Mouse (Mus musculus): ENCODE results near the gene Homer2. TPM values are rescaled to one million over a fixed set of nuclear protein-coding genes. Genes with fewer than 3 reads are reported as not detected.
A peak's percentile ranks its signal among the peaks of the same experiment; 100 is the strongest.

The Homer2 gene
- total RNA-seq (2021): 10 to 100 TPM; 68.1 to 77.5 TPM
- long read RNA-seq, experiment 1, transcript Homer2-201 (9 exons, 1,736 nt): major isoform, 12 of 33 reads
- long read RNA-seq, experiment 1, transcript Homer2-206 (9 exons, 1,634 nt): minor isoform, 9 of 33 reads
- long read RNA-seq, experiment 1, partial matches to known transcripts: 2 of 33 reads
- long read RNA-seq, experiment 1, other reads (novel, unspliced or antisense): 10 of 33 reads
- long read RNA-seq, experiment 2, transcript Homer2-201 (9 exons, 1,736 nt): major isoform, 9 of 29 reads
- long read RNA-seq, experiment 2, transcript Homer2-206 (9 exons, 1,634 nt): major isoform, 9 of 29 reads
- long read RNA-seq, experiment 2, partial matches to known transcripts: 1 of 29 reads
- long read RNA-seq, experiment 2, other reads (novel, unspliced or antisense): 10 of 29 reads

DNA sequence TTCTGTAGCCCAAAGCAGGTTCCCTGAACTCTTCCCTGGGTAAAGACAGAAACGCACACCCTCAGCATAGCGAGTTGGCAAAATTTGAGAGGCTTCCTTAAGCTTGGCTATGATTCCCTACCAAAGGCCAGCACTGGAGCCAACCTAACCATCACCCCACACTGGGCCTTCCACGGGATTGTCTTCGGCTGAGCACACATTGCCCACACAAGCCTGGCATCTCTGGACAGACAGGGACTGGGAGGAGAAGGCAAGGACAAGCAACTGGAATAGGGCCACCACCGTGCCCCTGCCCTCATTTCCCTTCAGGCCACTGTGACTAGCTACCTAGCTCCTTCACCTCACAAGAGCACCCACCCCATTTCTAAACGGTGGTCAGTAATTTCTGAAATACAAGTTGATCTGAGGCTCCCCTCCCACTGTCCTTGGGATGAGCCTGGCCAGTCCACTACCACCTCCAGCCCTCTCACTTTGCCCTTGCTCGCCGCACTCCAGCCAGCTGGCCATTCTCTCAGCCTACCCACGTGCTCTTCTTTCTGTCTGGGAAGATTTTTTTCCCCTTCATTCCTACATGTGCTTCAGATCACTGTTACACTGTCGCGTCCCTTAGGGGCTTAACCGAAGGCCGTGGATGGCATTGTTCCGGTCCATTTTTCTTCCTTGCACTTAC is at the start of gene Homer2:
Gene Homer2 (minus strand): TSS at position 57 of the 670 bp plus-strand sequence.
- peak within 1 kb of the TSS; percentile 64 for H3K4me3 ChIP-seq
- no peak for DNase-seq (ENCODE audit: extremely low spot score in 1 of 2, low spot score in 2 of 2)
- peak within 1 kb of the TSS; percentile 89 for H3K27ac ChIP-seq
- TF ChIP-seq CTCF (IDR thresholded peaks at IDR 0.05): no peak
- intact Hi-C loops (cut with DNase I): loop anchor here (2.0 to 5.0 kb wide), 3 partner anchors 55 to 135 kb away; partner anchors contain the start of genes Ramac and Whamm

- H3K27ac ChIP-seq: no peak overlapping the region
- TF ChIP-seq CTCF (IDR thresholded peaks at IDR 0.05): no peak
- intact Hi-C loops (cut with DNase I): no loop called here
- DNase-seq (ENCODE audit: extremely low spot score in 1 of 2, low spot score in 2 of 2): no peak
- no peak overlapping the region for H3K4me3 ChIP-seq
Observed at GRCm38 (mm10) chr7:81747956-81748355, 40.6 kb upstream of the Homer2 start.

- Histone ChIP-seq H3K4me3 (no peak overlapping the region), H3K27ac (no peak overlapping the region)
- intact Hi-C loops (cut with DNase I): no loop called here
- peak; percentile 24 for TF ChIP-seq CTCF (IDR thresholded peaks at IDR 0.05)
- DNase-seq (ENCODE audit: extremely low spot score in 1 of 2, low spot score in 2 of 2): no peak
Observed at GRCm38 (mm10) chr7:81744145-81744544, 36.8 kb upstream of the Homer2 start.

- no peak for TF ChIP-seq CTCF (IDR thresholded peaks at IDR 0.05)
- Histone ChIP-seq H3K4me3 (no peak overlapping the region), H3K27ac (no peak overlapping the region)
- no peak for DNase-seq (ENCODE audit: extremely low spot score in 1 of 2, low spot score in 2 of 2)
- intact Hi-C loops (cut with DNase I): no loop called here
Observed at GRCm38 (mm10) chr7:81740010-81740409, 32.7 kb upstream of the Homer2 start.

DNA sequence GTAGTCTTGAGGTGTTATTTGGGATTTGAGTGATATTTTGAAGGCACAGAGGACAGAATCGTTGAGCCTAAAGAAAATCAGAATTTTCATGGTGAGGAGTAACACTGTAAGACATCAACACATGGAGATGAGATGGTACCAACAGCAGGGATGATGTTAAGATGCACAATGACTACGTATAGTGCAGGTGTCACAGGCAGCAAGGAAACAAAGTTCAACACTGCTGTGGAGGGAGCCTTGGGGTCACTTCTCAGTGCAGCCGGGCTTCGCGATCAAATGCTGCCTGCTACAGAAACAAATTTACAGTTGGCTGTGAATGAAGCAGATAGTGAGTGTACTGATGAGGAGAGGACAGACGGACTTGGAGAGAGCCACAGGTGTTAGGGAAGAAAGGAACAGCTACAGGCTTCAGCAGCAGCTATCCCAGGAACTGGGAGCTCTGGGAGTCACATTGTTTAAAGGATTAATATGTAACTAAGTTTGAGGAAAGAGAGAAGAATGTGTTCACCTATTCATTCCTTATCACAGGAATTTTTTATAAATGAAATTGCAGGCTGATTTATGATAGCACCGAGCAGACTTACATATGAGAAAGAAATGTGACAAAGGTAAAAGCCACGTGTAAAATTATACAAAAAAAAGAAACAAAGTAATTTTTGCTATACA is 31.5 kb upstream of the Homer2 start:
- intact Hi-C loops (cut with DNase I): no loop called here
- TF ChIP-seq CTCF (IDR thresholded peaks at IDR 0.05): no peak
- DNase-seq (ENCODE audit: extremely low spot score in 1 of 2, low spot score in 2 of 2): no peak
- Histone ChIP-seq H3K27ac (no peak overlapping the region), H3K4me3 (no peak overlapping the region)

GRCm38 (mm10) chr7:81735300-81736048 is 28.1 kb upstream of the Homer2 start:
- intact Hi-C loops (cut with DNase I): no loop called here
- no peak overlapping the region for H3K4me3 ChIP-seq
- no peak for DNase-seq (ENCODE audit: extremely low spot score in 1 of 2, low spot score in 2 of 2)
- no peak overlapping the region for H3K27ac ChIP-seq
- no peak for TF ChIP-seq CTCF (IDR thresholded peaks at IDR 0.05)

GRCm38 (mm10) chr7:81732183-81733089 is 25.1 kb upstream of the Homer2 start:
- intact Hi-C loops (cut with DNase I): no loop called here
- TF ChIP-seq CTCF (IDR thresholded peaks at IDR 0.05): no peak
- Histone ChIP-seq H3K27ac (no peak overlapping the region), H3K4me3 (no peak overlapping the region)
- no peak for DNase-seq (ENCODE audit: extremely low spot score in 1 of 2, low spot score in 2 of 2)

DNA sequence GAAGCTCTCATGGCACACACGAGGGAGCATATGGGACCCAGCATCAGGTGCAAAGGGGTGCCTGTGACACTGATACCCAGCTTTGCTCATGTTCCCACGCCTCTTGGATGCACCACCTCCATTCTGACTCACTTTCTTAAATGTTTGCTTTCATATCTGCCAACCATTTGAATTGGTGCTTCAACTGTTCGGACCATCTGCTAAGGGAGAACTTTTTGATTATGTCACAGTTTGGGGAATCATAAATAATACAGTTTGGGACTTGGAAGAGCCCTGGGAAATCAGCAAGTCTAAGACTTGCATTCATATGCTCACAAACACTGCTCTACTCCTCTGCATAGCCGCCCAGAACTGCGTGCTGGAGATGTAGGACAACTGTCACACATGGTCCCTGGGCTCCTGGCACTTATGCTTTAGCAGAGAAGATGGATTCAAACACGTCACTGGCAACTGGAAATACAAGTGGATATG is 23.9 kb upstream of the Homer2 start:
- Histone ChIP-seq H3K27ac (no peak overlapping the region), H3K4me3 (no peak overlapping the region)
- peak; percentile 35 to 46 for DNase-seq (ENCODE audit: extremely low spot score in 1 of 2, low spot score in 2 of 2)
- intact Hi-C loops (cut with DNase I): no loop called here
- no peak for TF ChIP-seq CTCF (IDR thresholded peaks at IDR 0.05)

DNA sequence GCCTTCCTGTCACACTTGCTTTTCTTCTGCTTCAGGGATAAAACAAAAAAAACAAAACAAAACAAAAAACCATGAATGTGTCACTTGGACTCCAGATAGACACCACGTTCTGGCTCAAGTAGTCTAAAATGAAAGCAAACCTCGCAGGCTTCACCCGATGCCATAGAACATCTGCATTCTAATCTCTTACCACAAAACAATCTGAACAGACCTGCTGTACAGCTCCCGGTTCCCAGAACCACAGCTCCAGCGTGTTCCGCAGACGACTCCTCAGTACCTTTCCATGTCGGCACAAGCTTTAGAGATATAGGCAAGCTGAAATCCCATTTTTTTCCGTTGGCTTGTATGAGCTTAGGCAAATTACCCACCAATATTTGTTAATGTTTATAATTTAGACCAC is 22.5 kb upstream of the Homer2 start:
- no peak overlapping the region for H3K27ac ChIP-seq
- no peak overlapping the region for H3K4me3 ChIP-seq
- DNase-seq (ENCODE audit: extremely low spot score in 1 of 2, low spot score in 2 of 2): no peak
- TF ChIP-seq CTCF (IDR thresholded peaks at IDR 0.05): no peak
- intact Hi-C loops (cut with DNase I): no loop called here

- no peak overlapping the region for H3K27ac ChIP-seq
- no peak for TF ChIP-seq CTCF (IDR thresholded peaks at IDR 0.05)
- H3K4me3 ChIP-seq: no peak overlapping the region
- no peak for DNase-seq (ENCODE audit: extremely low spot score in 1 of 2, low spot score in 2 of 2)
- intact Hi-C loops (cut with DNase I): no loop called here
Observed at GRCm38 (mm10) chr7:81727716-81728115, 20.4 kb upstream of the Homer2 start.

GRCm38 (mm10) chr7:81726728-81727005 is 19.3 kb upstream of the Homer2 start:
- H3K27ac ChIP-seq: no peak overlapping the region
- intact Hi-C loops (cut with DNase I): no loop called here
- DNase-seq (ENCODE audit: extremely low spot score in 1 of 2, low spot score in 2 of 2): no peak
- TF ChIP-seq CTCF (IDR thresholded peaks at IDR 0.05): no peak
- H3K4me3 ChIP-seq: no peak overlapping the region

All from left cerebral cortex, adult 2 months (tissue).